ENCODE assay signal across 8 mouse cellular contexts in the genomic region with DNA sequence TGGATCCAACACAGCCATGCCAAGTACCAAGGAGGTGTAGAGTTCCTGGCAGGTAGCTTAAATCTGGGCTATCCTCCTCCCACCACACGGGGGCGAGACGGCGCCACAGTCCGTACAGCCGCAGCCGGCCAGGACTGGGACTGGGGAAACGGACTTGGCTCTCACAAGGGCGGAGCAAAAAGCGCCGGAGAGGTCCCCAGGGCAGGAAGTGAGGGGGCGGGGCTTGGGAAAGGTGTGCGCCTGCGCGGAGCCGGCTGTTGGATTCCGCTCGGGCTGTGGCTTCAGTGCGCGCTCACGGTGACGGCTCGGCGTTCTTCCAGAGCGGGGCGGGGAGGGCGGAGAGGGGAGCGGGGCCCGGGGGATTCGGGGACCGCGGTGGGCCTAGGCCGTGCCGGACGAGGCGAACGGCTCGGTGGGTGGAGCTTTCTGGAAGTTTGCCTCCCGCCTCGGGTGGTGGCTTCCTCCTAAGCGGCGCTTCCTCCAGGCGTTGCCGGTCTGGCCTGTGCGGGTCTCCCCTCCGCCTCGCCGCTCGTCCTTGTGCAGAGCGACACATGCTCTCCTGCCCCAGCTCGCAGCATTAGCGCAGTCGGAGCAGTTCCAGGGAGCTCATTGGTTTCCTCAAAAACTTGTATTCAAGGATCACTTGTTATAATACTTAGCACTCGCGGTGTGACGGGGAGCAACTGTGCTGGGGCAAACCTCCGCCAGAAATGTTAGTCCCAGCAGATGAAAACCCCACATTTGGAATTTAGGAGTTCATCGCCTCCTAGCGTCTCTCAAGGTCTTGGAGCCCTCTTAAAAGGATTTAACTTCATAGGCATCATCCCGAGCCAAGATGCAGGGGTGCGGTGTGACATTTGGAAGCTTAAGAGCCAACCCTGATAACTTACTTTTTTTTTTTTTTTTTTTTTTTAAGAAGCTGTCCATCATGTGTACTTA. TPM values are rescaled to one million over a fixed set of nuclear protein-coding genes. Genes with fewer than 3 reads are reported as not detected.
DNase-seq lines count a peak whose midpoint lies in the region; ATAC-seq and TF ChIP-seq lines count a peak whose summit lies in the region.

A gene (plus strand): TSS at position 226 of the 939 bp plus-strand sequence.

- TF ChIP-seq POLR2A in ES-Bruce4 (IDR thresholded peaks at IDR 0.05; ENCODE audit: insufficient read depth, low read length): no peak

- peak within 1 kb of the TSS; percentile 82 for H3K4me3 ChIP-seq in ES-Bruce4 (ENCODE audit: low read depth, low read length)
- H3K4me3 ChIP-seq in forebrain, embryonic 13.5 days: peak within 1 kb of the TSS; percentile 62
- peak within 1 kb of the TSS; percentile 64 for H3K4me3 ChIP-seq in liver, postnatal 0 days (ENCODE audit: low read depth, low read length)
- H3K4me3 ChIP-seq in neural tube, embryonic 14.5 days (ENCODE audit: low read depth, low read length): peak within 1 kb of the TSS; percentile 61

- intact Hi-C loops in heart, postnatal 10 days (cut with DNase I): loop anchor here (1.0 to 2.0 kb wide), 2 partner anchors 32 to 99 kb away; a partner anchor contains a TSS

- TF ChIP-seq CTCF in ES-Bruce4 (IDR thresholded peaks at IDR 0.05; ENCODE audit: low read depth, low read length): peak; percentile 85
- peak; percentile 97 for TF ChIP-seq CTCF in liver, postnatal 0 days (IDR thresholded peaks at IDR 0.05; ENCODE audit: low read depth)

- H3K36me3 ChIP-seq in ES-Bruce4 (ENCODE audit: control insufficient read depth, insufficient read depth, low read length, poor library complexity, severe bottlenecking): no peaks in the 10 kb centered on the region
- no peaks in the 10 kb centered on the region for H3K36me3 ChIP-seq in forebrain, embryonic 13.5 days (ENCODE audit: poor library complexity, severe bottlenecking)
- H3K36me3 ChIP-seq in liver, postnatal 0 days (replicated peaks; ENCODE audit: insufficient read depth, low read length): no peaks in the 10 kb centered on the region
- no peaks in the 10 kb centered on the region for H3K36me3 ChIP-seq in neural tube, embryonic 14.5 days (ENCODE audit: control insufficient read depth, insufficient read depth, low read length)

- peak within 1 kb of the TSS; percentile 59 for H3K4me2 ChIP-seq in forebrain, embryonic 13.5 days
- H3K4me2 ChIP-seq in liver, postnatal 0 days (ENCODE audit: low read depth, low read length): peak within 1 kb of the TSS; percentile 86
- H3K4me2 ChIP-seq in neural tube, embryonic 14.5 days (ENCODE audit: low read depth, low read length): peak within 1 kb of the TSS; percentile 51

- H3K9ac ChIP-seq in ES-Bruce4 (ENCODE audit: low read depth, poor library complexity, severe bottlenecking): peak within 1 kb of the TSS; percentile 69
- peak within 1 kb of the TSS; percentile 76 for H3K9ac ChIP-seq in forebrain, embryonic 13.5 days
- H3K9ac ChIP-seq in liver, postnatal 0 days (replicated peaks): peak within 1 kb of the TSS; percentile 77
- H3K9ac ChIP-seq in neural tube, embryonic 14.5 days (replicated peaks; ENCODE audit: low read depth, low read length): peak within 1 kb of the TSS; percentile 68

- peak within 1 kb of the TSS; percentile 46 for H3K27ac ChIP-seq in ES-Bruce4 (ENCODE audit: insufficient read depth, low read length)
- peak within 1 kb of the TSS; percentile 94 for H3K27ac ChIP-seq in forebrain, embryonic 13.5 days
- H3K27ac ChIP-seq in liver, postnatal 0 days (ENCODE audit: low read depth): peak within 1 kb of the TSS; percentile 90
- H3K27ac ChIP-seq in neural tube, embryonic 14.5 days (ENCODE audit: low read depth, low read length): peak within 1 kb of the TSS; percentile 92

- peak; percentile 99 for DNase-seq in heart, postnatal 10 days
- DNase-seq in large intestine, adult 2 months (ENCODE audit: low read depth, low spot score): peak; percentile 92
- DNase-seq in liver, postnatal 0 days: peak; percentile 99
- peak; percentile 99 for DNase-seq in testis, postnatal 10 days (ENCODE audit: low spot score)

- TF ChIP-seq EP300 in ES-Bruce4 (IDR thresholded peaks at IDR 0.05; ENCODE audit: insufficient read depth, low read depth, low read length): peak; percentile 44; the same call in 1 of the 2 replicates
- no peak for TF ChIP-seq EP300 in liver, postnatal 0 days (IDR thresholded peaks at IDR 0.05; ENCODE audit: low read depth)

- H3K27me3 ChIP-seq in ES-Bruce4 (ENCODE audit: control insufficient read depth, insufficient read depth, low read length, poor library complexity, severe bottlenecking): no peaks in the 10 kb centered on the region
- peaks cover 5% of the 10 kb centered on the region; the same call in 1 of the 2 replicates for H3K27me3 ChIP-seq in forebrain, embryonic 13.5 days
- H3K27me3 ChIP-seq in liver, postnatal 0 days (ENCODE audit: insufficient read depth, low read length): no peaks in the 10 kb centered on the region
- no peaks in the 10 kb centered on the region for H3K27me3 ChIP-seq in neural tube, embryonic 14.5 days (ENCODE audit: control insufficient read depth, insufficient read depth, low read length)

- H3K4me1 ChIP-seq in ES-Bruce4 (ENCODE audit: control insufficient read depth, insufficient read depth, low read length): no peaks in the 10 kb centered on the region
- H3K4me1 ChIP-seq in forebrain, embryonic 13.5 days: peaks cover 15% of the 10 kb centered on the region
- H3K4me1 ChIP-seq in liver, postnatal 0 days (ENCODE audit: insufficient read depth): no peaks in the 10 kb centered on the region; the same call in 1 of the 2 replicates
- 0 out of 2 replicates have a peak, but pooled peaks cover 6% of the 10 kb centered on the region for H3K4me1 ChIP-seq in neural tube, embryonic 14.5 days (ENCODE audit: control insufficient read depth, insufficient read depth, low read length)

- no peaks in the 10 kb centered on the region for H3K9me3 ChIP-seq in ES-Bruce4 (replicated peaks; ENCODE audit: control insufficient read depth, insufficient read depth, low read length, poor library complexity, severe bottlenecking)
- H3K9me3 ChIP-seq in forebrain, embryonic 13.5 days (replicated peaks): no peaks in the 10 kb centered on the region
- H3K9me3 ChIP-seq in liver, postnatal 0 days (ENCODE audit: low read length): no peaks in the 10 kb centered on the region
- H3K9me3 ChIP-seq in neural tube, embryonic 14.5 days (ENCODE audit: control insufficient read depth, low read length): no peaks in the 10 kb centered on the region

- under 1% methylated on average over 61 of the region's 61 CpGs for WGBS in forebrain, embryonic 13.5 days
- WGBS in large intestine, adult 2 months: under 1% methylated on average over 61 of the region's 61 CpGs
- under 1% methylated on average over 52 of the region's 61 CpGs for WGBS in liver, postnatal 0 days (ENCODE audit: insufficient replicate concordance)
- WGBS in neural tube, embryonic 14.5 days: under 1% methylated on average over 42 of the region's 61 CpGs

- peak; percentile 99 for ATAC-seq in cerebellum, adult (ENCODE audit: insufficient number of reproducible peaks, low FRiP score, low TSS enrichment)
- ATAC-seq in forebrain, embryonic 13.5 days: peak; percentile 99
- ATAC-seq in liver, postnatal 0 days: peak; percentile 99
- peak; percentile 99 for ATAC-seq in neural tube, embryonic 14.5 days (ENCODE audit: low read depth)

RNA-seq across cellular contexts. Expression of the gene that starts here (rescaled TPM):
- 18.0 and 25.8 TPM in 2 replicates for polyA plus RNA-seq in ES-Bruce4 (2011; ENCODE audit: insufficient read depth, insufficient read length, low read depth, missing spikeins)
- polyA plus RNA-seq in forebrain, embryonic 13.5 days (2015; fragmentation: Nextera tagmentation; extraction: Ambion mirVana): 9.8 and 10.9 TPM in 2 replicates
- 10 to 100 TPM; 16.4 to 18.0 TPM for total RNA-seq in heart, postnatal 10 days (2021)
- polyA plus RNA-seq in large intestine, adult 2 months (2012; rRNA removed): 8.5 and 10.9 TPM in 2 replicates
- 10.3 and 11.4 TPM in 2 replicates for polyA plus RNA-seq in liver, postnatal 0 days (2015; fragmentation: Nextera tagmentation; extraction: Ambion mirVana)
- polyA plus RNA-seq in neural tube, embryonic 14.5 days (2014; fragmentation: Nextera tagmentation; extraction: Ambion mirVana): 9.0 and 9.4 TPM in 2 replicates

Comparison
In these comparisons a context has a peak if more than half of its experiments do, and no peak if none do; other contexts are left out.
1. Peak in every context shown above with its lines: DNase-seq, ATAC-seq, H3K4me3 ChIP-seq and H3K27ac ChIP-seq.